ENCODE assay signal across 21 mouse cellular contexts in the genomic region with DNA sequence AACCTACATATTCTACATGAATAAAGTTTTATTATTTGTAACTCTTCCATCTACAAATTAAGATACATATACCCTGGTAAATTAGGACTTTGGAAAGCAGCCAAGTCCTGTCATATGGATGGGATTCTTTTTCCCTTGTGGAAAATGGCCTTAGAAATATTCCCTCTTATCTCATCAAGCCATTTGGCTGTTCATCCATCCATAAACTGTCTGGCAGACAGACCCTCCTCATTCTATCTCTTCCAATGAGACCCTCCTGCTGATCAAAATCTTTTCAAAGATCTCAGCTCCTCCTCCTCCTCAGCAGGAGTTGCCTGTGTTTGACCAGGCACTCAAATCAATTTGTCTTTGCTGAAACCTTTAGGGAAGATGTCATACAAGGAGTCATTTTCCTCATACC.
A peak's percentile ranks its signal among the peaks of the same experiment; 100 is the strongest.
DNase-seq lines count a peak whose midpoint lies in the region; ATAC-seq and TF ChIP-seq lines count a peak whose summit lies in the region.
"Had no signal": no experiment of that assay in that cellular context is flagged by ENCODE, and none has a peak within 500 bp of the region (broad histone marks: within the 10 kb centered on the region; RNA-seq: fewer than 3 reads in every experiment).

No protein-coding gene starts in this region.

- TF ChIP-seq POLR2A in brain, embryonic 14.5 days (IDR thresholded peaks at IDR 0.05; ENCODE audit: borderline replicate concordance, extremely low read depth, insufficient read depth, insufficient read length, poor library complexity, severe bottlenecking), result no peak

- no peak overlapping the region for H3K4me2 ChIP-seq in hindbrain, embryonic 14.5 days (replicated peaks)
- H3K4me2 ChIP-seq in hindbrain, embryonic 13.5 days, result no peak overlapping the region
- H3K4me2 ChIP-seq in midbrain, embryonic 11.5 days, result no peak overlapping the region
- no peak overlapping the region for H3K4me2 ChIP-seq in midbrain, embryonic 15.5 days
- H3K4me2 ChIP-seq: embryonic facial prominence, embryonic 12.5 days; heart, embryonic 11.5 days; heart, embryonic 15.5 days had no signal

- no peak for ATAC-seq in hindbrain, embryonic 14.5 days (ENCODE audit: low FRiP score)
- ATAC-seq in hindbrain, embryonic 13.5 days (ENCODE audit: low FRiP score), result no peak
- ATAC-seq in midbrain, embryonic 11.5 days (ENCODE audit: low FRiP score), result no peak
- ATAC-seq in midbrain, embryonic 15.5 days (replicated peaks), result no peak
- ATAC-seq: CD4-positive, CD25-positive, alpha-beta regulatory T cell, adult 4 months; forebrain, embryonic 16.5 days; inflammation-experienced regulatory T-cells, adult 6 months had no signal

- H3K9me3 ChIP-seq in hindbrain, embryonic 14.5 days (ENCODE audit: control insufficient read depth, low read length), result no peaks in the 10 kb centered on the region
- H3K9me3 ChIP-seq in hindbrain, embryonic 13.5 days, result no peaks in the 10 kb centered on the region
- H3K9me3 ChIP-seq in midbrain, embryonic 11.5 days (ENCODE audit: control insufficient read depth, low read length), result no peaks in the 10 kb centered on the region
- no peaks in the 10 kb centered on the region for H3K9me3 ChIP-seq in midbrain, embryonic 15.5 days
- H3K9me3 ChIP-seq: embryonic facial prominence, embryonic 12.5 days; G1E; heart, embryonic 15.5 days had no signal

- no peak for TF ChIP-seq CTCF in brain, embryonic 14.5 days (IDR thresholded peaks at IDR 0.05; ENCODE audit: borderline replicate concordance, extremely low read depth, insufficient read depth, insufficient read length)

- no peaks in the 10 kb centered on the region for H3K4me1 ChIP-seq in hindbrain, embryonic 14.5 days (replicated peaks; ENCODE audit: control insufficient read depth, insufficient read depth, low read length)
- no peaks in the 10 kb centered on the region for H3K4me1 ChIP-seq in hindbrain, embryonic 13.5 days (replicated peaks)
- H3K4me1 ChIP-seq in midbrain, embryonic 11.5 days (ENCODE audit: control insufficient read depth, insufficient read depth, low read length), result no peaks in the 10 kb centered on the region
- no peaks in the 10 kb centered on the region for H3K4me1 ChIP-seq in midbrain, embryonic 15.5 days
- H3K4me1 ChIP-seq: embryonic facial prominence, embryonic 12.5 days; heart, embryonic 15.5 days had no signal

- H3K4me3 ChIP-seq in hindbrain, embryonic 14.5 days (replicated peaks; ENCODE audit: low read length), result no peak overlapping the region
- H3K4me3 ChIP-seq in hindbrain, embryonic 13.5 days, result no peak overlapping the region
- no peak overlapping the region for H3K4me3 ChIP-seq in midbrain, embryonic 11.5 days (ENCODE audit: low read depth, low read length)
- H3K4me3 ChIP-seq in midbrain, embryonic 15.5 days, result no peak overlapping the region
- H3K4me3 ChIP-seq: embryonic facial prominence, embryonic 12.5 days; heart, adult 2 months; heart, embryonic 15.5 days had no signal

- peak; percentile 72 to 82 for DNase-seq in cerebellum, postnatal 10 days
- DNase-seq in cerebellum, adult 9-10 months, result no peak
- peak; percentile 40 for DNase-seq in hindbrain, embryonic 14.5 days (ENCODE audit: low spot score)
- peak; percentile 45 for DNase-seq in midbrain, embryonic 11.5 days (ENCODE audit: low spot score, missing footprints)
- peak; percentile 69 for DNase-seq in brain, embryonic 14.5 days (ENCODE audit: low read depth)
- DNase-seq: adrenal gland, adult 8-10 months; B cell, adult 2 months; cerebellum, adult 11-12 months; cerebellum, adult 9-11 months; gastrocnemius, postnatal 14 days; heart, adult 2 months; heart, postnatal 14 days had no signal

- no peaks in the 10 kb centered on the region for H3K27me3 ChIP-seq in hindbrain, embryonic 14.5 days (ENCODE audit: control insufficient read depth, insufficient read depth, low read length)
- no peaks in the 10 kb centered on the region for H3K27me3 ChIP-seq in hindbrain, embryonic 13.5 days
- no peaks in the 10 kb centered on the region for H3K27me3 ChIP-seq in midbrain, embryonic 11.5 days (ENCODE audit: control insufficient read depth, insufficient read depth, low read length)
- H3K27me3 ChIP-seq in midbrain, embryonic 15.5 days (replicated peaks), result no peaks in the 10 kb centered on the region
- H3K27me3 ChIP-seq: embryonic facial prominence, embryonic 12.5 days; heart, embryonic 15.5 days had no signal

- H3K27ac ChIP-seq in hindbrain, embryonic 14.5 days, result no peak overlapping the region
- H3K27ac ChIP-seq in hindbrain, embryonic 13.5 days, result no peak overlapping the region
- H3K27ac ChIP-seq in midbrain, embryonic 11.5 days (ENCODE audit: low read depth, low read length), result no peak overlapping the region
- H3K27ac ChIP-seq in midbrain, embryonic 15.5 days, result no peak overlapping the region
- H3K27ac ChIP-seq: embryonic facial prominence, embryonic 12.5 days; heart, adult 2 months; heart, embryonic 15.5 days had no signal

- H3K36me3 ChIP-seq in hindbrain, embryonic 14.5 days (replicated peaks; ENCODE audit: control insufficient read depth, insufficient read depth), result no peaks in the 10 kb centered on the region
- no peaks in the 10 kb centered on the region for H3K36me3 ChIP-seq in hindbrain, embryonic 13.5 days
- H3K36me3 ChIP-seq in midbrain, embryonic 11.5 days (ENCODE audit: control insufficient read depth, insufficient read depth, low read length), result no peaks in the 10 kb centered on the region
- H3K36me3 ChIP-seq in midbrain, embryonic 15.5 days (replicated peaks), result no peaks in the 10 kb centered on the region
- H3K36me3 ChIP-seq: embryonic facial prominence, embryonic 12.5 days; G1E; heart, embryonic 15.5 days had no signal

- no peak overlapping the region for H3K9ac ChIP-seq in hindbrain, embryonic 14.5 days
- H3K9ac ChIP-seq in hindbrain, embryonic 13.5 days, result no peak overlapping the region
- H3K9ac ChIP-seq in midbrain, embryonic 11.5 days (ENCODE audit: low read length), result no peak overlapping the region
- H3K9ac ChIP-seq in midbrain, embryonic 15.5 days, result no peak overlapping the region
- H3K9ac ChIP-seq: embryonic facial prominence, embryonic 12.5 days; heart, embryonic 15.5 days had no signal
